Mouse (Mus musculus) heart, postnatal 0 days (tissue): Measurements from ENCODE around the gene Ppp1r14c. TPM values are rescaled to one million over a fixed set of nuclear protein-coding genes. Genes with fewer than 3 reads are reported as not detected.

Source experiments
- ATAC-seq: fragments of 200-750 bp; cut with Nextera tagmentation; 2 replicates; pipeline ENCODE4 v1.8.0; 2017; ENCODE audit warnings: low read depth, moderate number of reproducible peaks, moderate library complexity; ENCODE audit not compliant: insufficient read depth
- DNase-seq: peaks from one replicate; pipeline ENCODE4 v3.0.0-alpha.2; 2016; ENCODE audit warnings: low spot score
- H3K27ac ChIP-seq: fragments of 300-500 bp; sonication (generic); 2 replicates; pipeline ENCODE4 v1.5.1; 2014; ENCODE audit warnings: low read depth, mild to moderate bottlenecking
- H3K27me3 ChIP-seq: fragments of 300-500 bp; sonication (generic); 2 replicates; pipeline ENCODE4 v1.6.1; 2014; ENCODE audit warnings: low read length, mixed read lengths; ENCODE audit not compliant: control insufficient read depth, insufficient read depth
- H3K36me3 ChIP-seq: fragments of 300-500 bp; sonication (generic); replicated peaks from 2 replicates; pipeline ENCODE4 v1.6.1; 2014; ENCODE audit warnings: low read length, mixed read lengths; ENCODE audit not compliant: control insufficient read depth, insufficient read depth
- H3K4me1 ChIP-seq: fragments of 300-500 bp; sonication (generic); 2 replicates; pipeline ENCODE4 v1.6.1; 2014; ENCODE audit warnings: antibody characterized with exemption; ENCODE audit not compliant: control insufficient read depth, insufficient read depth
- H3K4me2 ChIP-seq: fragments of 300-500 bp; sonication (generic); 2 replicates; pipeline ENCODE4 v1.6.1; 2014; ENCODE audit warnings: low read depth, mild to moderate bottlenecking, low read length, moderate library complexity
- H3K4me3 ChIP-seq: fragments of 300-500 bp; sonication (generic); 2 replicates; pipeline ENCODE4 v1.5.1; 2014; ENCODE audit warnings: low read depth, low read length
- H3K9ac ChIP-seq: fragments of 300-500 bp; sonication (generic); replicated peaks from 2 replicates; pipeline ENCODE4 v1.6.1; 2014; ENCODE audit warnings: low read depth, low read length, mixed read lengths
- H3K9me3 ChIP-seq: fragments of 300-500 bp; sonication (generic); replicated peaks from 2 replicates; pipeline ENCODE4 v1.6.1; 2016; ENCODE audit warnings: low read length; ENCODE audit not compliant: control insufficient read depth
- CTCF ChIP-seq: IDR thresholded peaks from 2 replicates; pipeline ENCODE4 v1.5.1; 2016; ENCODE audit warnings: antibody characterized with exemption, control low read depth, low read depth
- EP300 ChIP-seq: IDR thresholded peaks from 2 replicates; pipeline ENCODE4 v1.6.1; 2016; ENCODE audit warnings: antibody characterized with exemption, low read depth
- WGBS: fragments of 180-500 bp; shearing (Covaris S2); extraction: QIAGEN DNeasy Blood & Tissue Kit; methylation state at CpG from one replicate; pipeline ENCODE4 v1.1.7; 2014; 5-methylcytosine and 5-hydroxymethylcytosine counted together
- polyA plus RNA-seq: library from polyadenylated mRNA; unstranded; fragments of >200 nt; fragmentation: Nextera tagmentation; extraction: Ambion mirVana; gene quantifications from 2 replicates; pipeline ENCODE4 v1.2.1, GENCODE M21; 2015
- total RNA-seq: library from RNA; depleted of rRNA; stranded (reverse); fragments of >200 nt; gene quantifications from 2 replicates; pipeline ENCODE4 v1.2.3, GENCODE M21; 2014; ENCODE audit warnings: low replicate concordance

The Ppp1r14c gene
- total and polyA plus RNA-seq, 2 experiments from 2014 or later, result 269 to 325 TPM

DNA sequence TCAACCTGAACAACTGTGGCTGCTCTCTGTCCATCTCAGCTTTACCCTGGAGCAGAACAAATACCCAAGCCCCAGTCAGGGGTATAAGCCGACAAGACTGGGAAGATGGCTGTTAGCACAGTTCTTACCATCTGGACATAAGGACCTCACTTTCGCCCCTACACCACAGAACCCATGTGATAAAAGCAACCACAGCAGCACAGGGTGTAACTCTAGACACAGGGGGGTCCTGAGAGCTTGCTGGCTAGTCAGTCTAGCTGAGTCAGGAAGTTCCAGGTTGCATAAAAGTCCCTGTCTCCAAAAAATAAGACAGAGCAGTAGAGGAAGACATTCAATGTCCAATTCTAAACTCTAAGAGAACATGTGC lies 142.3 kb downstream of the Ppp1r14c start:
- Histone ChIP-seq H3K4me1 (0 out of 2 replicates have a peak, but pooled peaks cover 5% of the 10 kb centered on the region), H3K9ac (no peak overlapping the region), H3K4me2 (no peak overlapping the region), H3K4me3 (no peak overlapping the region), H3K9me3 (no peaks in the 10 kb centered on the region), H3K27me3 (no peaks in the 10 kb centered on the region), H3K36me3 (no peaks in the 10 kb centered on the region), H3K27ac (0 out of 2 replicates have a peak overlapping the region, but pooled peaks have one; percentile 40)
- 60% methylated on average over 2 of the region's 2 CpGs for WGBS
- TF ChIP-seq EP300 (no peak), CTCF (no peak)
- ATAC-seq, result no peak
- DNase-seq, result no peak

DNA sequence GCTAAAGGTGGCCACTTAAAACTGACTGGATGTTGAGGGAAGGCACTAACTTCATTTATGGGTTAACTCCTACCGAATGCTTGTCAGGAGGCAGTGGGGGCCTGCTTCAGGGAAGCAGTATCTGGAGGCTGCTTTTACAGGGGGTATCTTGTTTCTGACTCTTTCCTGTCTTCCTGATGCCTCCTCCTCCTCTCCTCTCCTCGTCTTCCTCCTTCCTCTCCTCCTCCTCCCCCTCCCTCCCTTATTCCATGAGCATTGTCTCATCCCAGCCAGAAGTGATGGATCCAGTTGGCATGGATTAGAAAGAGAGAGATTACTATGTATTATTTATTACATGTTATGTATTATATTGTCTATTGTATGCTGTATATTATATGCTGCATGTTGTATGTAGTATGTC lies 142.9 kb downstream of the Ppp1r14c start:
- TF ChIP-seq EP300, result no peak
- TF ChIP-seq CTCF, result no peak

DNA sequence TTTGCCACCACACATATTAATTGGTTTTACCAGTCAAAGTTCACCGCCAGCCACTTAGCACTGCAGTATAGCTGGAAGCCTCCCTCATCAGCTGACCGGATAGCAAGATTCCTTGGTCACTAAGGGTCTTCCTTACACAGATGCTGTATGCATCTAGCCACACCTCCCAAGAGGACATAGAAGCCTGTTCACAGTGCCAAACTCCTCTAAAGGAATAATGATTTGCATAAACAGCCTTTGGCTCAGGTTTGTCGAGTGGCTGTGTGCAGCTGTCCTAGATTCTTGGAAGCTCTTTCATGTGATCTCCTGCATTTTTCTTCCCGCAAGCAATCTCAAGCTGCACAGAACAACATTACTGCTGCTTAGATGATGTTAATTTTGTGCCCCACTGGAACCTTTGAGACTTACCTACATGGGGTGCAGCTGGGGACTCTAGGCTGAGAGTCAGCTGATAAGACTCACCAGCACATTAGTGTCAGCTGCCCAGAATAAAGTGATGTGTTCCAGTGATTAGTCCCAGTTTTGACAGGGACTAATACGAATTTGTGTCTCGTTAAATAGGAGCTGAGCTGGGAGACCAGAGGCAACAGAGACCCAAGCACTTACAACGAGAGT lies 143.9 kb downstream of the Ppp1r14c start:
- Histone ChIP-seq H3K9ac (no peak overlapping the region), H3K27ac (peak overlapping the region; percentile 9), H3K4me1 (0 out of 2 replicates have a peak, but pooled peaks cover 5% of the 10 kb centered on the region)

More for the DNA sequence above, 142.9 kb downstream of the Ppp1r14c start:
- Histone ChIP-seq H3K27ac (no peak overlapping the region), H3K4me2 (no peak overlapping the region), H3K4me3 (no peak overlapping the region), H3K9ac (no peak overlapping the region), H3K27me3 (no peaks in the 10 kb centered on the region), H3K36me3 (no peaks in the 10 kb centered on the region), H3K9me3 (no peaks in the 10 kb centered on the region), H3K4me1 (0 out of 2 replicates have a peak, but pooled peaks cover 5% of the 10 kb centered on the region)
- DNase-seq (no peak), ATAC-seq (no peak)
- 70% methylated on average over 2 of the region's 2 CpGs for WGBS

DNA sequence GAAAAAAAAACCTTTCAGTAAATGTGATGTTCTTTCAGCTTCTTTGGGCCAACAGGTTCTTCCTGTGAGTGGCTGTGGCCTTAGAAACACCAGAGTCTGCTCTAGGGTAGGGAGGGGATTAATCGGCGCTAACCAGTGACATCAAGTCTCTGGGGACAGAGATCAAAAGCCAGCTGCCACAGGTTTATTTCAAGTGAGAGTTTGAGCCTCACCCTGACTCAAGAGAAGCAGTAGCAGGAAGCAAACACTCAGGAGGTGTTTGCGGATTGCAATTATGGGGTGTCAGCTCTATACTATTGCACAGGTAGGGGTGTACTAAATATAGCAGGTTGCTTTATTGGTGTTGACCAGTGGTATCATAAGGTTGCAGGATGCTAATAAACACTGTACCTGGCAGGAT lies 144.6 kb downstream of the Ppp1r14c start:
- Histone ChIP-seq H3K9ac (no peak overlapping the region), H3K36me3 (no peaks in the 10 kb centered on the region), H3K4me1 (0 out of 2 replicates have a peak, but pooled peaks cover 5% of the 10 kb centered on the region), H3K27me3 (no peaks in the 10 kb centered on the region), H3K4me2 (no peak overlapping the region), H3K9me3 (no peaks in the 10 kb centered on the region), H3K4me3 (no peak overlapping the region), H3K27ac (peak overlapping the region; percentile 9; the same call in 1 of the 2 replicates)
- no peak for DNase-seq
- no peak for TF ChIP-seq CTCF
- no peak for ATAC-seq
- 60% methylated on average over 3 of the region's 3 CpGs for WGBS

More for the DNA sequence above, 143.9 kb downstream of the Ppp1r14c start:
- ATAC-seq (no peak), DNase-seq (no peak)
- no peaks in the 10 kb centered on the region for H3K27me3 ChIP-seq
- no peak overlapping the region for H3K4me2 ChIP-seq
- TF ChIP-seq EP300 (no peak), CTCF (no peak)
- 42% methylated on average over 7 of the region's 7 CpGs for WGBS
- H3K9me3 ChIP-seq, result no peaks in the 10 kb centered on the region
- no peak overlapping the region for H3K4me3 ChIP-seq
- no peaks in the 10 kb centered on the region for H3K36me3 ChIP-seq

DNA sequence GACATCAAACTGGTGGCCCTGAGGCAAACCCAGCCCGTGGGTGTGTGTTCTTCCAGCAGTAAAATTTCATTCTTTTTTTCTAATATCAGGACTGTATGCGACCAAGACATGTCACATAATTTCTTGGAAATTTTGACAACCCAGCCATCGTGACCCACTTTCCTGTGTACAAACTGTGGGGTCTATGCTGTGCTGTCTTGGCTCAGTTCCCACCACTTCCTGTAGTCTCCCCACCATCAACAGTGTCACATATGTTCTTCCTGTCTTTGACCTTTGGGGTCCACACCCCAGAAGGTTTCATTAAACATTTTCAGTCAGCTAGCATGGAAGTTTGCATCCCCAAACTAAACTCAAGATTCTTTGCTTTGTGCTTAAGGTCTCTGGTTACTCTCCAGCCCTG lies 145.5 kb downstream of the Ppp1r14c start:
- H3K4me3 ChIP-seq, result no peak overlapping the region
- no peaks in the 10 kb centered on the region for H3K27me3 ChIP-seq
- no peak overlapping the region for H3K4me2 ChIP-seq
- H3K36me3 ChIP-seq, result no peaks in the 10 kb centered on the region
- no peak overlapping the region for H3K9ac ChIP-seq
- WGBS, result 67% methylated on average over 3 of the region's 3 CpGs
- H3K27ac ChIP-seq, result no peak overlapping the region
- 0 out of 2 replicates have a peak, but pooled peaks cover 5% of the 10 kb centered on the region for H3K4me1 ChIP-seq
- TF ChIP-seq CTCF (no peak), EP300 (no peak)
- ATAC-seq, result no peak
- no peaks in the 10 kb centered on the region for H3K9me3 ChIP-seq
- DNase-seq, result no peak

DNA sequence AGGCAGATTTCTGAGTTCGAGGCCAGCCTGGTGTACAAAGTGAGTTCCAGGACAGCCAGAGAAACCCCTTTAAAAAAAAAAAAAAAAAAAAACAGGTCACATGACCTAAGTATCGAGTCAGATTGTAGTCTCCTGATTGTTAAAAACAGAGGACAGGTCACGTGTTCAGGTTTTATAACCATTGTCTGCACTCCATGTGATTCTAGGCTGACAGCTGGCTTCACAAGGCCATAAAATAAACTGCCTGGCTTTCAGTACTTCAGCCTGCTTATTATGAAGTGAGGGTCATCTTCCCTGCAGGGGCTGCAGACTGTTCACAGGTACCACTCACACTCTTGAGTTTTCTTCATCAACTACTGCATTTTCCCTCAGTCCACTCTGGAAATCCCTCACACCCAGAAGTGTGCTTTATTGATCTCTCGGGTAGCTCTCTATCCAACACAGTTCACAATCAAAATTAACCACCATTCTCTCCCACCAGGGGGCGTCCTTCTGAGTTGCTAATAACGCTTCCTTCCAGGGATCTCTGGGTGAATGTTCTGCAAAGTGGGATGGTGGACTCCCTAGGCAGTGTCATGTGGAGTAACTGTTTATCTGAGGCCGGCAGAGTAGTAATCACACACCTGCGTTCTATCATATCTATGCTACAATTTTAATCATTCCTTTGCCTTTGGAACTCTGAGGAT lies 146.9 kb downstream of the Ppp1r14c start:
- Histone ChIP-seq H3K9ac (no peak overlapping the region), H3K9me3 (no peaks in the 10 kb centered on the region), H3K27ac (no peak overlapping the region), H3K4me2 (no peak overlapping the region), H3K27me3 (no peaks in the 10 kb centered on the region), H3K36me3 (no peaks in the 10 kb centered on the region), H3K4me1 (0 out of 2 replicates have a peak, but pooled peaks cover 5% of the 10 kb centered on the region), H3K4me3 (no peak overlapping the region)
- no peak for DNase-seq
- no peak for ATAC-seq
- 76% methylated on average over 8 of the region's 8 CpGs for WGBS
- TF ChIP-seq EP300 (no peak), CTCF (peak; percentile 34)
